Mouse (Mus musculus): ENCODE results near the gene Anks1b.

DNA sequence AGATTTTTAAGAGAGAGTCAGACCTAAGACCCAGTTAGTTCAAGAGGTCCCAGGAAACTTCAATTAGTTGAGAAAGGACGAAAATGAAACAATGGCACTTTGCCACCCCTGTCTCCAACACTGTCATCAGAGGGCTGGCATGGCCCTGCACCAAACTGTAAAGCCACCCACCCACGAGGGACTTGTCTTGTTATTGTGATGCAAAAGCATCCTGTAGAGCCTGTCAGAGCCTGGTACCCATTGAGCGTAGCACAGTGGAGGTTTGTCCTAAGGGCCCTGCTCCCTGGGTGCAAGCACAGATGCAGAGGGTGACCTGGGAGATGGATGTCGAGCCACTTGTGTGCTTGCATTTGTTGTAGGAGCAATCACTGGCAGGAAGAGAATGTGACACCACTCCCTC is 983.4 kb downstream of the Anks1b start:
- no peak for TF ChIP-seq CTCF (IDR thresholded peaks at IDR 0.05; ENCODE audit: control insufficient read depth, insufficient read depth, insufficient replicate concordance, low read depth, low read length)
- no peak for TF ChIP-seq POLR2A (IDR thresholded peaks at IDR 0.05; ENCODE audit: control insufficient read depth, low read depth, low read length)

All from testis, adult 2 months (tissue).